Mouse (Mus musculus) intestine, embryonic 14.5 days (tissue): ENCODE results near the gene Cntd1. TPM values are rescaled to one million over a fixed set of nuclear protein-coding genes. Genes with fewer than 3 reads are reported as not detected.
"Not testable (repeated sequence)": the region's sequence is repeated elsewhere in the genome, so short reads cannot be mapped to it uniquely, and the experiment has no call there.

Experiments used
- ATAC-seq: fragments of 200-750 bp; cut with Nextera tagmentation; replicated peaks from 2 replicates; pipeline ENCODE4 v1.8.0; 2017; ENCODE audit warnings: low read depth, moderate number of reproducible peaks, moderate TSS enrichment, moderate library complexity; ENCODE audit not compliant: low FRiP score, low TSS enrichment
- DNase-seq: peaks from one replicate; pipeline ENCODE4 v3.0.0-alpha.2; 2018; ENCODE audit warnings: low spot score
- H3K27ac ChIP-seq: fragments of 300-500 bp; sonication (generic); 2 replicates; pipeline ENCODE4 v1.5.1; 2014; ENCODE audit warnings: low read depth, mild to moderate bottlenecking, control low read depth
- H3K27me3 ChIP-seq: fragments of 300-500 bp; sonication (generic); replicated peaks from 2 replicates; pipeline ENCODE4 v1.6.1; 2014; ENCODE audit warnings: low read length, control low read depth; ENCODE audit not compliant: control insufficient read depth, insufficient read depth
- H3K36me3 ChIP-seq: fragments of 300-500 bp; sonication (generic); 2 replicates; pipeline ENCODE4 v1.6.1; 2014; ENCODE audit warnings: low read length, control low read depth; ENCODE audit not compliant: control insufficient read depth, insufficient read depth
- H3K4me1 ChIP-seq: fragments of 300-500 bp; sonication (generic); replicated peaks from 2 replicates; pipeline ENCODE4 v1.6.1; 2014; ENCODE audit warnings: low read length, control low read depth, mixed read lengths; ENCODE audit not compliant: control insufficient read depth, insufficient read depth
- H3K4me2 ChIP-seq: fragments of 300-500 bp; sonication (generic); 2 replicates; pipeline ENCODE4 v1.6.1; 2014; ENCODE audit warnings: low read length
- H3K4me3 ChIP-seq: fragments of 300-500 bp; sonication (generic); 2 replicates; pipeline ENCODE4 v1.5.1; 2014; ENCODE audit warnings: low read depth, low read length, control low read depth, mixed read lengths
- H3K9ac ChIP-seq: fragments of 300-500 bp; sonication (generic); 2 replicates; pipeline ENCODE4 v1.6.1; 2014; ENCODE audit warnings: mild to moderate bottlenecking, low read length
- H3K9me3 ChIP-seq: fragments of 300-500 bp; sonication (generic); 2 replicates; pipeline ENCODE4 v1.6.1; 2016; ENCODE audit warnings: low read length, control low read depth; ENCODE audit not compliant: control insufficient read depth
- WGBS: fragments of 180-500 bp; shearing (Covaris S2); extraction: QIAGEN DNeasy Blood & Tissue Kit; methylation state at CpG from one replicate; pipeline ENCODE4 v1.1.7; 2014; 5-methylcytosine and 5-hydroxymethylcytosine counted together
- polyA plus RNA-seq: library from polyadenylated mRNA; unstranded; fragments of >200 nt; fragmentation: Nextera tagmentation; extraction: Ambion mirVana; gene quantifications from 2 replicates; pipeline ENCODE4 v1.2.1, GENCODE M21; 2014

Gene Cntd1
- polyA plus RNA-seq, 1 experiment from 2014 or later = 1.1 TPM

GRCm38 (mm10) chr11:101327311-101327710 lies 48.5 kb downstream of the Cntd1 start:
- Histone ChIP-seq H3K36me3 (peaks cover 42% of the 10 kb centered on the region), H3K4me3 (no peak overlapping the region), H3K9me3 (no peaks in the 10 kb centered on the region), H3K27ac (no peak overlapping the region), H3K4me1 (no peaks in the 10 kb centered on the region), H3K4me2 (no peak overlapping the region), H3K9ac (no peak overlapping the region), H3K27me3 (no peaks in the 10 kb centered on the region)
- no peak for ATAC-seq
- 43% methylated on average over 3 of the region's 3 CpGs for WGBS
- DNase-seq = no peak

DNA sequence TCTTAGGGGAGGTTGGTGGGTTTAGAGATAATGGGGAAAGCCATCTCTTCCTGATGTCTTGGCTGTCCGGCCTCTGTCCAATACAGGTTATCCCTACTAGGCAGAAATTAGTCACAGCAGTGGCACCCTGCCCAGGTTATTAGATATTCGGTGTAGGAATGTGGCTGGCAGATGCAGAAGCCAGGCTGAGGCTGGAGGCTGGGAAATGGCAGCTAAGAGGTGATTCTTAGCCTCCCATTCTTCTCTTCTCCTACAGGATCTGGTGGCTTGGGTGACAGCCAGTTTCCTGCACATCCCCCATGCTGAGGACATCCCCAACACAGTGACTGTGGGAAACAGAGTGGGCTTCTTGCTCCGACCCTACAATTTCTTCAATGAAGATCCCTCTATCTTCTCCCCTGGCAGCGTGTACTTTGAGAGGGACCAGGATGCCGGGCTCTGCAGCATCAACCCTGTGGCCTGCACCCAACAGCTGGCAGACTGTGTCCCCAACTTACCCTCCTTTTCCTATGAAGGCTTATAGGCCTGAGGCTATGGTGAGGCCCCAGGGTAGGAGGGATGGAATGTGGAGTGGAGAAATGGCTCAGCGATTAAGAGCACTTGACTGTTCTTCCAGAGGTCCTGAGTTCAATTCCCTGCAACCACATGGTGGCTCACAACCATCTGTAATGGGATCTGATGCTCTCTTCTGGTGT lies 50.3 kb downstream of the Cntd1 start:
- Histone ChIP-seq H3K4me2 (no peak overlapping the region), H3K36me3 (peaks cover 24% of the 10 kb centered on the region), H3K4me1 (no peaks in the 10 kb centered on the region), H3K9ac (no peak overlapping the region), H3K27ac (no peak overlapping the region), H3K27me3 (no peaks in the 10 kb centered on the region), H3K9me3 (no peaks in the 10 kb centered on the region), H3K4me3 (no peak overlapping the region)
- DNase-seq = no peak
- ATAC-seq = no peak
- 82% methylated on average over 6 of the region's 6 CpGs for WGBS

DNA sequence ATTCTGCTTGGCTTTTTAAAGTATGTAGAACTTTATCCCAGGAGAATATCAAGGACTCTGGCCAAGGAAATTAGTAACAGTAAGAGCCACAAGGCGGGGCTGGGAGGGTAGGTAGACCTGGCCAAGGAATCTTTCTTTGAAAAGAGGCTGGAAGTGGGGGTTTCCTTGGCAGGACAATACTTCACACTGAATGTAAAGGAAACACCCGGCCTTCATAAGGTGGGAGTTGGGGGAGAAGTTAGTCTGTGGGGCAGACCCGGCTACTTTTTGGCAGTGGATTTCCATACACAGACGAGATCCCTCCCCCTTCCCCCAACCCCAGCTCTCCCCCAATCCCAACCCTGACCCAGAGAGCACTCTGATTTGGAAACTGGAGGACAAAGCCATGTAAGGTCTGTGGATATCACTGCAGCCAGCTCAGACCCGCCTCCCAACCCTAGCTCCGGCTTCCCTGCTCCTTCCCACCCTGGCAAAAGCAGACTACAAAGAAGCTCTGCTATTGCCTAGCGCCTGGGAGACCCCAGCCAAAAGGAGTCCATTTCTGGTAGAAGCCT lies 51.6 kb downstream of the Cntd1 start, which contains the start of gene Aoc3:
Aoc3 (plus strand) TSS at position 235 of the 554 bp plus-strand sequence.
- DNase-seq = no peak
- Histone ChIP-seq H3K4me1 (no peaks in the 10 kb centered on the region; the same call in 1 of the 2 replicates), H3K9me3 (no peaks in the 10 kb centered on the region), H3K4me2 (no peak within 1 kb of the TSS), H3K4me3 (no peak within 1 kb of the TSS), H3K9ac (no peak within 1 kb of the TSS), H3K27me3 (no peaks in the 10 kb centered on the region), H3K36me3 (peaks cover 10% of the 10 kb centered on the region), H3K27ac (no peak within 1 kb of the TSS)
- no peak for ATAC-seq
- WGBS = 67% methylated on average over 7 of the region's 7 CpGs

- not testable (repeated sequence) for H3K27ac ChIP-seq, H3K4me3 ChIP-seq, H3K9me3 ChIP-seq, H3K4me1 ChIP-seq, DNase-seq, ATAC-seq, H3K4me2 ChIP-seq, H3K36me3 ChIP-seq, H3K27me3 ChIP-seq, H3K9ac ChIP-seq
- WGBS = 72% methylated on average over 6 of the region's 6 CpGs
Observed at GRCm38 (mm10) chr11:101330961-101331360, 52.1 kb downstream of the Cntd1 start.

DNA sequence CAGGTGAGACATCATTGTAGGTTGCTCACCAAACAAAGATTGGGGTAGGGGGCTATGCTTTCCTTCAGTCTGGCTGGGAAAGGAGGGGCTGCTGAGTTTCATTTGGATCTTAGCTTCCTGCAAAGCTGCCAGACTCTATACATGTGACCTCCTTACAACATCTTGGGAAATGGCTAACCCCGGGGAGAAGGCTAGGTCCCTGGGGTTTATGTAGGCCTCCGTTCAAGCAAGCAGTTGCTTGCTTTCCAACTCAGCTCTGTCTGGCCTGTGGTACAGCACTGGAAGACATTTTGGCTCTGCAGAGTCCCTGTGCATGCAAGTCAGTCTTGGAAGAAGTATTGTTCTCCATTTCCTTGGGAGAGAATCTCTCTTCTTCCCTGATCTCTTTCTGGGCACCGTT lies 53.7 kb downstream of the Cntd1 start:
- H3K4me1 ChIP-seq = peaks cover 9% of the 10 kb centered on the region
- H3K9me3 ChIP-seq = no peaks in the 10 kb centered on the region
- no peaks in the 10 kb centered on the region for H3K36me3 ChIP-seq
- H3K4me3 ChIP-seq = no peak overlapping the region
- no peaks in the 10 kb centered on the region for H3K27me3 ChIP-seq
- 84% methylated on average over 3 of the region's 3 CpGs for WGBS
- no peak for ATAC-seq
- H3K4me2 ChIP-seq = no peak overlapping the region; the same call in 1 of the 2 replicates
- H3K9ac ChIP-seq = no peak overlapping the region
- no peak for DNase-seq
- no peak overlapping the region for H3K27ac ChIP-seq

DNA sequence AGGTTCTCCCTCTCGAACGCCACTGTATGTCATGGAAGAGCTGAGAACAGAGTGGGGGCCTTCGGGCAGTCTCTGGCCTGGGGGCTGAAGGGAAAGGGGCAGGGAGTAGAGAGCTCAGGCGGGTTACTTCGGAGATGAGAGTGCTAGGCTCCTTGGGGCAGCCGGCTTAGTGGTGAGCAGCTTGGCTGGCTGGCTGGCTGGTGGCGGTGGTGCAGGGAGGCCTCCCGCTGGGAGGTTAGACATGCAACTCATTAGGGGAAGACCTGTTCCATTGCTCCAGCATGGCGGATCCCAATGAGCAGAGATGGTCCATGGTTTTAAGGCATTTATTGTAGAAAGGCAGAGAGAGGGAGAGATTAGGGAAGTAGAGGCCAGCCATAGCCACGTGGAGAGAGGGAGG lies 55.2 kb downstream of the Cntd1 start:
- Histone ChIP-seq H3K4me2 (no peak overlapping the region), H3K4me1 (peaks cover 19% of the 10 kb centered on the region), H3K36me3 (no peaks in the 10 kb centered on the region), H3K9me3 (no peaks in the 10 kb centered on the region), H3K27ac (no peak overlapping the region), H3K9ac (no peak overlapping the region), H3K4me3 (no peak overlapping the region), H3K27me3 (no peaks in the 10 kb centered on the region)
- WGBS = 47% methylated on average over 10 of the region's 10 CpGs
- no peak for ATAC-seq
- no peak for DNase-seq

DNA sequence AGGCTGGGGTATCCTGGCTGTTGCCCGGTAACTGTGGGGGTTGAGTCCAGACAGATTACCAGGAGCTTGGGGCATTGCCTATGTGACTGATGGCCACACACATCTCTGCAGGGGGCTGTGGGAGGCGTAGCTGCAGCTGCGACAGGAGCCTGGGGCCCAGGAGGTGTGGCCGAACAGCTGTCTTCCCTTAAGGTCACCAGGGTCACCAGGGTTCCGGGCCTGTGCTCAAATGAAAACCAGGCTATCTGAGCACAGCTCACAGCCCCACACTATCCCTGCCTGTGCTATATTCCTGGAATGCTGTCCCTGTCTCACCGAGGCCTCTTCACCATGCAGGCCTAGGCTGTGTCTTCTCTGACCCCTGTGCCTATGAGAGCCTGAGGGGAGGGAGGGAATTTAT lies 55.7 kb downstream of the Cntd1 start:
- Histone ChIP-seq H3K27ac (no peak overlapping the region), H3K9me3 (no peaks in the 10 kb centered on the region), H3K4me1 (peaks cover 24% of the 10 kb centered on the region), H3K27me3 (no peaks in the 10 kb centered on the region), H3K4me2 (no peak overlapping the region), H3K9ac (no peak overlapping the region), H3K36me3 (no peaks in the 10 kb centered on the region), H3K4me3 (no peak overlapping the region)
- no peak for ATAC-seq
- WGBS = 27% methylated on average over 6 of the region's 6 CpGs
- no peak for DNase-seq

- ATAC-seq = no peak
- no peaks in the 10 kb centered on the region for H3K9me3 ChIP-seq
- no peak overlapping the region for H3K4me2 ChIP-seq
- WGBS = 80% methylated on average over 9 of the region's 9 CpGs
- no peak overlapping the region for H3K9ac ChIP-seq
- H3K27ac ChIP-seq = no peak overlapping the region
- DNase-seq = no peak
- no peaks in the 10 kb centered on the region for H3K36me3 ChIP-seq
- no peak overlapping the region for H3K4me3 ChIP-seq
- H3K27me3 ChIP-seq = no peaks in the 10 kb centered on the region
- H3K4me1 ChIP-seq = peaks cover 27% of the 10 kb centered on the region
Observed at GRCm38 (mm10) chr11:101335685-101336084, 56.9 kb downstream of the Cntd1 start.
